Mouse (Mus musculus) forebrain, embryonic 15.5 days (tissue): ENCODE measurements around the gene Ctss. TPM values are rescaled to one million over a fixed set of nuclear protein-coding genes. Genes with fewer than 3 reads are reported as not detected.

Source experiments
- ATAC-seq: fragments of 200-750 bp; cut with Nextera tagmentation; replicated peaks from 2 replicates; pipeline ENCODE4 v1.8.0; 2017; ENCODE audit warnings: mild to moderate bottlenecking, moderate TSS enrichment, moderate library complexity
- H3K27ac ChIP-seq: fragments of 300-500 bp; sonication (generic); replicated peaks from 2 replicates; pipeline ENCODE4 v1.5.1; 2015; ENCODE audit warnings: mild to moderate bottlenecking, inconsistent platforms
- H3K27me3 ChIP-seq: fragments of 300-500 bp; sonication (generic); 2 replicates; pipeline ENCODE4 v1.6.1; 2015; ENCODE audit warnings: inconsistent platforms
- H3K36me3 ChIP-seq: fragments of 300-500 bp; sonication (generic); 2 replicates; pipeline ENCODE4 v1.6.1; 2015; ENCODE audit warnings: mild to moderate bottlenecking, inconsistent platforms
- H3K4me1 ChIP-seq: fragments of 300-500 bp; sonication (generic); 2 replicates; pipeline ENCODE4 v1.6.1; 2015; ENCODE audit warnings: inconsistent platforms
- H3K4me2 ChIP-seq: fragments of 300-500 bp; sonication (generic); replicated peaks from 2 replicates; pipeline ENCODE4 v1.6.1; 2015; ENCODE audit warnings: mild to moderate bottlenecking, inconsistent platforms
- H3K4me3 ChIP-seq: fragments of 300-500 bp; sonication (generic); 2 replicates; pipeline ENCODE4 v1.5.1; 2015; ENCODE audit warnings: mild to moderate bottlenecking, inconsistent platforms
- H3K9ac ChIP-seq: fragments of 300-500 bp; sonication (generic); replicated peaks from 2 replicates; pipeline ENCODE4 v1.6.1; 2015; ENCODE audit warnings: mild to moderate bottlenecking, inconsistent platforms
- H3K9me3 ChIP-seq: fragments of 300-500 bp; sonication (generic); 2 replicates; pipeline ENCODE4 v1.6.1; 2016; ENCODE audit warnings: inconsistent platforms
- WGBS: fragments of 180-500 bp; shearing (Covaris S2); methylation state at CpG from one replicate; pipeline ENCODE4 v1.1.7; 2015; ENCODE audit warnings: mixed read lengths; 5-methylcytosine and 5-hydroxymethylcytosine counted together
- polyA plus RNA-seq: library from polyadenylated mRNA; unstranded; fragments of >200 nt; fragmentation: Nextera tagmentation; extraction: Ambion mirVana; gene quantifications from 2 replicates; pipeline ENCODE4 v1.2.1, GENCODE M21; 2015

The Ctss gene
- 11.9 and 13.9 TPM in 2 replicates for polyA plus RNA-seq

GRCm38 (mm10) chr3:95526622-95527211 lies at the start of gene Ctss:
Gene Ctss (plus strand): TSS chr3:95526786.
- no peak within 1 kb of the TSS for H3K27ac ChIP-seq
- H3K4me3 ChIP-seq: no peak within 1 kb of the TSS
- no peaks in the 10 kb centered on the region for H3K27me3 ChIP-seq
- H3K4me1 ChIP-seq: no peaks in the 10 kb centered on the region
- H3K9ac ChIP-seq: no peak within 1 kb of the TSS
- no peaks in the 10 kb centered on the region for H3K36me3 ChIP-seq
- no peak for ATAC-seq
- 89% methylated on average over 8 of the region's 8 CpGs for WGBS
- H3K9me3 ChIP-seq: no peaks in the 10 kb centered on the region
- no peak within 1 kb of the TSS for H3K4me2 ChIP-seq

- H3K4me1 ChIP-seq: no peaks in the 10 kb centered on the region
- no peak overlapping the region for H3K4me3 ChIP-seq
- peaks cover 71% of the 10 kb centered on the region for H3K36me3 ChIP-seq
- no peak overlapping the region for H3K27ac ChIP-seq
- ATAC-seq: no peak
- no peak overlapping the region for H3K9ac ChIP-seq
- 100% methylated on average over 1 of the region's 1 CpGs for WGBS
- H3K4me2 ChIP-seq: no peak overlapping the region
- H3K9me3 ChIP-seq: no peaks in the 10 kb centered on the region
- H3K27me3 ChIP-seq: no peaks in the 10 kb centered on the region
These were observed 47.6 kb upstream of the Ctss start for GRCm38 (mm10) chr3:95478966-95479365.

- H3K9ac ChIP-seq: no peak overlapping the region
- peaks cover 73% of the 10 kb centered on the region for H3K36me3 ChIP-seq
- no peak for ATAC-seq
- no peak overlapping the region for H3K4me3 ChIP-seq
- H3K27ac ChIP-seq: no peak overlapping the region
- no peaks in the 10 kb centered on the region for H3K4me1 ChIP-seq
- H3K27me3 ChIP-seq: no peaks in the 10 kb centered on the region
- WGBS: 95% methylated on average over 2 of the region's 2 CpGs
- H3K9me3 ChIP-seq: no peaks in the 10 kb centered on the region
- H3K4me2 ChIP-seq: no peak overlapping the region
These were observed 40.2 kb upstream of the Ctss start for GRCm38 (mm10) chr3:95486421-95486820.

GRCm38 (mm10) chr3:95488679-95489078 lies 37.9 kb upstream of the Ctss start:
- no peaks in the 10 kb centered on the region for H3K27me3 ChIP-seq
- H3K9me3 ChIP-seq: no peaks in the 10 kb centered on the region
- H3K9ac ChIP-seq: no peak overlapping the region
- H3K4me3 ChIP-seq: no peak overlapping the region
- ATAC-seq: no peak
- H3K27ac ChIP-seq: no peak overlapping the region
- H3K36me3 ChIP-seq: peaks cover 82% of the 10 kb centered on the region
- H3K4me2 ChIP-seq: no peak overlapping the region
- H3K4me1 ChIP-seq: no peaks in the 10 kb centered on the region
- WGBS: 95% methylated on average over 3 of the region's 3 CpGs

- H3K4me3 ChIP-seq: no peak overlapping the region
- H3K9me3 ChIP-seq: no peaks in the 10 kb centered on the region
- H3K36me3 ChIP-seq: peaks cover 87% of the 10 kb centered on the region
- no peak overlapping the region for H3K27ac ChIP-seq
- no peaks in the 10 kb centered on the region for H3K27me3 ChIP-seq
- 97% methylated on average over 2 of the region's 2 CpGs for WGBS
- ATAC-seq: no peak
- no peak overlapping the region for H3K9ac ChIP-seq
- H3K4me2 ChIP-seq: no peak overlapping the region
- H3K4me1 ChIP-seq: no peaks in the 10 kb centered on the region
These were observed 36.3 kb upstream of the Ctss start for GRCm38 (mm10) chr3:95490238-95490637.

GRCm38 (mm10) chr3:95494342-95494741 lies 32.2 kb upstream of the Ctss start:
- ATAC-seq: no peak
- H3K4me3 ChIP-seq: no peak overlapping the region
- 67% methylated on average over 6 of the region's 6 CpGs for WGBS
- H3K27ac ChIP-seq: no peak overlapping the region
- peaks cover 69% of the 10 kb centered on the region for H3K36me3 ChIP-seq
- H3K9me3 ChIP-seq: no peaks in the 10 kb centered on the region
- H3K4me1 ChIP-seq: no peaks in the 10 kb centered on the region
- H3K27me3 ChIP-seq: no peaks in the 10 kb centered on the region
- H3K9ac ChIP-seq: no peak overlapping the region
- H3K4me2 ChIP-seq: no peak overlapping the region

- Histone ChIP-seq H3K27ac (no peak overlapping the region), H3K9ac (no peak overlapping the region), H3K36me3 (peaks cover 33% of the 10 kb centered on the region), H3K4me1 (no peaks in the 10 kb centered on the region), H3K4me3 (no peak overlapping the region), H3K4me2 (no peak overlapping the region), H3K9me3 (no peaks in the 10 kb centered on the region), H3K27me3 (no peaks in the 10 kb centered on the region)
- ATAC-seq: no peak
- WGBS: 91% methylated on average over 2 of the region's 2 CpGs
These were observed 28.4 kb upstream of the Ctss start for GRCm38 (mm10) chr3:95498229-95498628.

- Histone ChIP-seq H3K36me3 (peaks cover 26% of the 10 kb centered on the region), H3K27me3 (no peaks in the 10 kb centered on the region), H3K27ac (no peak within 1 kb of the TSS), H3K4me3 (no peak within 1 kb of the TSS), H3K9ac (no peak within 1 kb of the TSS), H3K9me3 (no peaks in the 10 kb centered on the region), H3K4me2 (no peak within 1 kb of the TSS), H3K4me1 (no peaks in the 10 kb centered on the region)
- 91% methylated on average over 7 of the region's 7 CpGs for WGBS
- no peak for ATAC-seq
These were observed 27.6 kb upstream of the Ctss start, which contains the start of gene Ctsk for GRCm38 (mm10) chr3:95499024-95499423. Gene Ctsk (plus strand): TSS chr3:95499256.

GRCm38 (mm10) chr3:95499496-95500140 lies 27.0 kb upstream of the Ctss start:
- no peaks in the 10 kb centered on the region for H3K9me3 ChIP-seq
- 73% methylated on average over 10 of the region's 10 CpGs for whole genome bisulfite sequencing
- H3K4me1 ChIP-seq: no peaks in the 10 kb centered on the region
- H3K4me3 ChIP-seq: no peak overlapping the region
- no peak overlapping the region for H3K9ac ChIP-seq
- peaks cover 20% of the 10 kb centered on the region for H3K36me3 ChIP-seq
- no peaks in the 10 kb centered on the region for H3K27me3 ChIP-seq
- H3K4me2 ChIP-seq: no peak overlapping the region
- ATAC-seq: no peak
- H3K27ac ChIP-seq: no peak overlapping the region

GRCm38 (mm10) chr3:95502312-95502711 lies 24.3 kb upstream of the Ctss start:
- Histone ChIP-seq H3K4me2 (no peak overlapping the region), H3K9me3 (no peaks in the 10 kb centered on the region), H3K9ac (no peak overlapping the region), H3K36me3 (no peaks in the 10 kb centered on the region), H3K4me3 (no peak overlapping the region), H3K27me3 (no peaks in the 10 kb centered on the region), H3K27ac (no peak overlapping the region), H3K4me1 (no peaks in the 10 kb centered on the region)
- 56% methylated on average over 2 of the region's 2 CpGs for WGBS
- no peak for ATAC-seq

- ATAC-seq: no peak
- no peaks in the 10 kb centered on the region for H3K9me3 ChIP-seq
- no peaks in the 10 kb centered on the region for H3K27me3 ChIP-seq
- H3K4me2 ChIP-seq: no peak overlapping the region
- WGBS: 81% methylated on average over 6 of the region's 6 CpGs
- no peaks in the 10 kb centered on the region for H3K36me3 ChIP-seq
- H3K4me1 ChIP-seq: no peaks in the 10 kb centered on the region
- H3K27ac ChIP-seq: no peak overlapping the region
- H3K9ac ChIP-seq: no peak overlapping the region
- no peak overlapping the region for H3K4me3 ChIP-seq
These were observed 17.2 kb upstream of the Ctss start for GRCm38 (mm10) chr3:95509348-95509747.

- 87% methylated on average over 9 of the region's 9 CpGs for WGBS
- H3K36me3 ChIP-seq: no peaks in the 10 kb centered on the region
These were observed 14.9 kb upstream of the Ctss start for GRCm38 (mm10) chr3:95511611-95512180.

More at GRCm38 (mm10) chr3:95511611-95512180, 14.9 kb upstream of the Ctss start:
- no peak overlapping the region for H3K9ac ChIP-seq
- no peak overlapping the region for H3K4me2 ChIP-seq
- H3K9me3 ChIP-seq: no peaks in the 10 kb centered on the region
- no peak overlapping the region for H3K27ac ChIP-seq
- H3K4me1 ChIP-seq: no peaks in the 10 kb centered on the region
- no peaks in the 10 kb centered on the region for H3K27me3 ChIP-seq
- no peak for ATAC-seq
- no peak overlapping the region for H3K4me3 ChIP-seq
